Mouse (Mus musculus) neural tube, embryonic 10.5 days (tissue): Measurements from ENCODE around the gene Irf4.

Experiments used
- DNase-seq: peaks from one replicate; pipeline ENCODE4 v3.0.0-alpha.2; 2017; ENCODE audit warnings: low spot score; ENCODE audit errors: extremely low spot score

Irf4 gene

GRCm38 (mm10) chr13:30795960-30796359, 46.9 kb downstream of the Irf4 start:
- no peak for DNase-seq

- DNase-seq: no peak
Measured at GRCm38 (mm10) chr13:30801886-30802285, 52.9 kb downstream of the Irf4 start.

- DNase-seq: no peak
Measured at GRCm38 (mm10) chr13:30802336-30802955, 53.4 kb downstream of the Irf4 start.

- no peak for DNase-seq
Measured at GRCm38 (mm10) chr13:30809240-30809639, 60.2 kb downstream of the Irf4 start.

GRCm38 (mm10) chr13:30813464-30813863, 64.4 kb downstream of the Irf4 start:
- DNase-seq: no peak

GRCm38 (mm10) chr13:30814256-30814655, 65.2 kb downstream of the Irf4 start:
- DNase-seq: no peak
